ENCODE assay signal across 21 mouse cellular contexts in the genomic region with DNA sequence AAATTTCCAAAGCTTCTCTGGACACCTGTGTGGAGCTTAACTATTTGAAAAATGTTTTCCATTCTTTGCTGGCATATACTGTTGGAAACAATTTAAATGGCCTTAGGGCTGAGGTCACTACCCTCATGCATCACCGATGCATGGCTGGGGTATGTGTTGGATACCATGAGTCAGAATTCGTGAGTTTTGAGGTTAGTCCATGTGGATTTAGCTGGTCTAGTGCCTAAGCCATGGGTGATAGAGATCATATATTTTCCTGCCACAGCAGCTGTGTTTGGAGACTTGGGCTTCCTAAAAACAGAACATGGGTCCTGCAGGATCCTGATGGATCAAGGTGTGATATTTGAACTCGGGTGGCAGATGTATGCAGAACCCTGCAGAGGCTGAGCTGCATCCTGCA.
"Had no signal": no experiment of that assay in that cellular context is flagged by ENCODE, and none has a peak within 500 bp of the region (broad histone marks: within the 10 kb centered on the region; RNA-seq: fewer than 3 reads in every experiment).

No protein-coding gene starts in this region.

- H3K27ac ChIP-seq: liver, embryonic 14.5 days; macrophage; midbrain, embryonic 13.5 days; midbrain, embryonic 15.5 days; neural tube, embryonic 13.5 days; neural tube, embryonic 15.5 days; stomach, embryonic 15.5 days; stomach, postnatal 0 days had no signal

- H3K36me3 ChIP-seq: midbrain, embryonic 13.5 days; midbrain, embryonic 15.5 days; neural tube, embryonic 13.5 days; neural tube, embryonic 15.5 days; stomach, embryonic 15.5 days had no signal

- H3K9me3 ChIP-seq: midbrain, embryonic 13.5 days; midbrain, embryonic 15.5 days; neural tube, embryonic 13.5 days; neural tube, embryonic 15.5 days; stomach, embryonic 15.5 days had no signal

- DNase-seq: lung, adult 18-20 months; lung, embryonic 14.5 days; lung, postnatal 14 days; lung, postnatal 36 days; retina, postnatal 1 day; right cerebral cortex, adult 18-20 months; right cerebral cortex, postnatal 25 days; right cerebral cortex, postnatal 4 days; spleen, adult 18-20 months; thymus, adult 2 months; thymus, postnatal 25 days; thymus, postnatal 4 days had no signal

- H3K4me2 ChIP-seq: lung, embryonic 14.5 days; midbrain, embryonic 13.5 days; midbrain, embryonic 15.5 days; neural tube, embryonic 13.5 days; neural tube, embryonic 15.5 days; stomach, embryonic 15.5 days had no signal

- H3K4me3 ChIP-seq: megakaryocyte, embryonic 14.5 days; midbrain, embryonic 13.5 days; midbrain, embryonic 15.5 days; neural tube, embryonic 13.5 days; neural tube, embryonic 15.5 days; stomach, embryonic 15.5 days had no signal

- H3K9ac ChIP-seq: liver, embryonic 14.5 days; lung, embryonic 14.5 days; midbrain, embryonic 13.5 days; midbrain, embryonic 15.5 days; neural tube, embryonic 13.5 days; neural tube, embryonic 15.5 days; stomach, embryonic 15.5 days had no signal

- ATAC-seq: midbrain, embryonic 13.5 days; midbrain, embryonic 15.5 days had no signal

- H3K27me3 ChIP-seq: megakaryocyte, embryonic 14.5 days; midbrain, embryonic 13.5 days; midbrain, embryonic 15.5 days; neural tube, embryonic 13.5 days; neural tube, embryonic 15.5 days; stomach, embryonic 15.5 days had no signal

- H3K4me1 ChIP-seq: megakaryocyte, embryonic 14.5 days; stomach, embryonic 15.5 days had no signal
